Comparison of ENCODE assay signal across 19 mouse cellular contexts in genomic region chr5:40034452-40034851, GRCm38 (mm10).
DNase-seq lines count a peak whose midpoint lies in the region; ATAC-seq lines count a peak whose summit lies in the region.
"Had no signal": no experiment of that assay in that cellular context is flagged by ENCODE, and none has a peak within 500 bp of the region (broad histone marks: within the 10 kb centered on the region; RNA-seq: fewer than 3 reads in every experiment).

No protein-coding gene starts in this region.

- peak; percentile 11 for DNase-seq in cerebellum, adult 9-10 months
- no peak for DNase-seq in cerebellum, postnatal 4 days (ENCODE audit: low spot score in 2 of 2)
- no peak for DNase-seq in frontal cortex, adult 2 months (ENCODE audit: extremely low spot score in 1 of 2, low spot score in 1 of 2)
- peak; percentile 66 for DNase-seq in brain, adult 2 months (ENCODE audit: low read depth, low spot score)
- peak; percentile 4 for DNase-seq in telencephalon, adult 2 months (ENCODE audit: low read depth, low spot score)
- DNase-seq in thymus, postnatal 4 days, result no peak
- DNase-seq: adrenal gland, postnatal 10 days; adrenal gland, postnatal 36 days; B cell, adult 2 months; embryo, embryonic 11 days; gastrocnemius, adult 2 months; gastrocnemius, postnatal 14 days; heart, adult 11 months; kidney, adult 2 months had no signal

- ATAC-seq in frontal cortex, adult (ENCODE audit: low TSS enrichment), result peak; percentile 59; the same call in 1 of the 2 replicates
- ATAC-seq: forebrain, embryonic 15.5 days; inflammation-experienced regulatory T-cells, adult 6 months; intestine, postnatal 0 days; Patski had no signal

Comparison
In these comparisons a context has a peak if more than half of its experiments do, and no peak if none do; other contexts are left out.
1. DNase-seq: peak in cerebellum, adult 9-10 months (single experiment), brain, adult 2 months (single experiment) and telencephalon, adult 2 months (single experiment); none in cerebellum, postnatal 4 days (0 of 2), frontal cortex, adult 2 months (0 of 2) and thymus, postnatal 4 days (single experiment).